Mouse (Mus musculus) urinary bladder, postnatal 36 days (tissue): Measurements from ENCODE around the gene Rusc2.
A peak's percentile ranks its signal among the peaks of the same experiment; 100 is the strongest.

Source experiments
- DNase-seq, 2 experiments: peaks; one replicate each; pipeline ENCODE4 v3.0.0; 2022; ENCODE audit warnings: low spot score in 2 of 2, mixed read lengths in 1 of 2

The Rusc2 gene

GRCm38 (mm10) chr4:43416071-43416490 lies 34.3 kb downstream of the Rusc2 start:
- DNase-seq, result no peak

DNA sequence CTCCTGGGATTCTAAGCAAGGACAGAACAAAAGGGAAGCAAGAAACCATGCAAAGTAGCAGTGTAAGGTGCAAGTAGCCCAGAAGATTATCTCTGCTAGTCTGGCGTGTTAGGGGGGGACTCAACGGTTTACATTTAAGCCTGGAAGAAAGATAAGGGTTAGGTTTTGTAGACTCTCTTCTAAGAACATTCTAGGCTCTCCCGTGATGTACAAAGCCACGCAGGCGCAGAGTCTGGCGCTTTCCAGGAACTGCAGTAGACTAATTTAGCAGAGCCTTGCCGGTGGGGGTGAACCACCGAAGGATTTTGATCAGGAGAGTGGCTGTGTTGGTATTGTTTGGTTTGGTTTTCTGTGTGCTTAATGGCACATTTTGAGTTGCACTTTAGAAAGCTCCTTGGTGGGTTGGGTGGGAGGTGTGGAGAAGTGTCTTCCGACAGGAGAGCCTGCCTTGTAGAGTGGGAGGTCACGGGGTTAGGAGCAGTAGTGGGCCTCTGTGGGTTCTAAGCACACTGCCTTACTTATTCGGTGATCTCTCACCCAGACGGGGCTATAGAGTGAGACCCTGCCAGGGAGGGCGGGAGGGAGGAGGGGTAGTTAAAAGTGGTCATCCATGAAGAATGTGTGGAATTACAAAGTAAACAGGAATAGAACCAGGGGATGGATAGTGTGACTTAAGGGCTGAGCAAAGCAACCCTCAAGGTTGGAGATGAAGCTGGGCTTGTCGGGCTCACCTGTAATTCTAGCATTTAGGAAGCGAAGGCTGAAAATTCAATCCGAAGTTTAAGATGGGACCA lies 35.7 kb downstream of the Rusc2 start:
- no peak for DNase-seq

- DNase-seq, result no peak
Observed at GRCm38 (mm10) chr4:43418450-43418849, 36.7 kb downstream of the Rusc2 start.

DNA sequence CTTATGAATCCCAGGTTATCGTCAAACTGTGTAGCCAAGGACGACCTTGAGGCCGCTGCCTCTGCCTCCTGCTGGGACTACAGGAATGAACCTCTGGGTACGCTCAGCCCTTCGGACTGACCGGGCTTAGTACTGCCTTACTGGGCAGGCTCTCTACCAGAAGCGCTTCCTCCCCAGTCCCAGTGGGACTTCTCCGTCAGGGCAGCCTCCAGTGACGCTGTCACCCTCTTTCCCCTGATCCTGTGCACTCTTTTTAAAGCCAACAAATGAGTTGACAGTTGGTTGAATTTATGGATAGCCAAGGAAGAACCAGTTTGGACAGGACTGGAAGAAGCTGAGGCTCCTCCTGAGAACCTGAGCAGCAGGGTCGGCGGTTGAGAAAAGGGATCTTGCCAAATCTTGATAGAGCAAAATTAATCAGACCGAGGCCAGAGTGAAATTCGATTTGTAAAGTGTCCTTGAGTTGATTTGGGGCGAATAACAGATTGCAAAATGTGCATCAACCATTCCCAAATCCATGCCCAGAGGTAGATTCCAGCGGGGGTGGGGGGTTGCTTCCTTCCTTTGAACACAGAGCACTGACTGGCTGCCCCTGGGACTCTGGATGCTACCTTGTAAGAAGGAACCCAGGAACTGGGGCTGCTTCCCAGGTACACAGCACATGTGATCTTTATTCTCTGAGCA lies 37.3 kb downstream of the Rusc2 start:
- DNase-seq, result no peak

GRCm38 (mm10) chr4:43419801-43420281 lies 38.1 kb downstream of the Rusc2 start:
- no peak for DNase-seq

DNA sequence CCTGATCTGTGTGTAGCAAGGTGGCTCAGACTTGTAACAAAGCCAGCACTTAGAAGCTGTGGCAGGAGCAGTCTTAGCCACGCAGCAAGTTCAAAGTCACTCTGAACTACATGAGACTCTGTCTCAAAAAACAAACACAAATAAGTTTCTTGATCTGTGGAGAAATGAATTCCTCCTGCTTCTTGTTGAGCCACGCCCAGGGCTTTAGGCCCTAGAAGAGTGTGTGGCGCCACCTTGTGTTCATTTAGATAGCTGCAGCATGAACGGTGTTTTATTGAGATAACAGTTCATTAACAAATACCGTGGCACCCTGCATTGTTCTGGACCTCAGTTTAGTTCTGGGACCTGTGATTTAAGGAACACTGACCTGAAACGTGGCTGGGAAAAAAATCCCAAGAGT lies 38.5 kb downstream of the Rusc2 start:
- DNase-seq, result peak; percentile 79 to 83

DNA sequence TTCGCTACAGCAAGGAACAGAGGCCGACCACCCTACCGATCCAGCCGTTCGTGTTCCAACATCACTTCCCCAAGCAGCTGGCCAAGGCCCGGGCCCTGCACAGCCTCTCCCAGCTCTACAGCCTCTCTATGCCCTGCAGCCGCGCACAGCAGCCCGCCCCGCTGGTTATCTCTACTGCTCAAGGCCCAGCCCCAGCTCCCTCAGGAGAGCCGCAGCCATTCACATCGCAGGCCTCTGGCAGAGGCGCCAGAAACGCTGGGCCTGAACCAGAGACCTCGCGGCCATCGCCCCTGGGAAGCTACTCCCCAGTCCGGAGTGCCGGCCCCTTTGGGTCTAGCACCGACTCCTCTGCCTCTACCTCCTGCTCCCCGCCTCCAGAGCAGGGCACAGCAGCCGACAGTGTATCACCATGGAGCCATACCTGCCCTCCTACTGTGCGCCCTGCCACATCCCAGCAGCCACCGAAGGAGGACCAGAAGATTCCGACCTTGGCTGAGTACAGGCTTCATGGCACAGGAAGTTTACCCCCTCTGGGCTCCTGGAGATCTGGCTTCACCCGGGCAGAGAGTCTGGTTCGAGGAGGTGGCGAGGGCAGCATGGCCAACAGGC lies 40.0 kb downstream of the Rusc2 start:
- DNase-seq, result no peak

GRCm38 (mm10) chr4:43423267-43423934 lies 41.6 kb downstream of the Rusc2 start:
- peak in 1 of 2 experiments; percentile 65 for DNase-seq

DNA sequence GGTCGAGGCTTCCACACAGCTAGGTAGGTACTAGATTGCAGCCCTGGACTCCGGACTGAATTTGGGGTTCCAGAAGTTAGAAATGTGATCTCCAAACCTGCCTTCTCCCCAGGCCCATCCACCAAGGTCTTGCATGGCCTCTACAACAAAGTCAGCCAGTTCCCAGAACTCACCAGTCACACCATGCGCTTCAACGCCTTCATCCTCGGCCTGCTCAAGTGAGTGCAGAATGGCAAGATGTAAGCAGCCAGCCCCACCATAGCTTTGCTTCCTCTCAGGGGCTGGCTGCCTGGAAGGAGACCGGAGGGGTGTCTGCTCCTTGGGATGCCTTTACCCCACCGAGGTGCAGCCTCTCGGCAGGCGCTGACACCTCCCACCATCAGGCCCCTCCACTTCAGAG lies 42.3 kb downstream of the Rusc2 start:
- DNase-seq, result no peak

DNA sequence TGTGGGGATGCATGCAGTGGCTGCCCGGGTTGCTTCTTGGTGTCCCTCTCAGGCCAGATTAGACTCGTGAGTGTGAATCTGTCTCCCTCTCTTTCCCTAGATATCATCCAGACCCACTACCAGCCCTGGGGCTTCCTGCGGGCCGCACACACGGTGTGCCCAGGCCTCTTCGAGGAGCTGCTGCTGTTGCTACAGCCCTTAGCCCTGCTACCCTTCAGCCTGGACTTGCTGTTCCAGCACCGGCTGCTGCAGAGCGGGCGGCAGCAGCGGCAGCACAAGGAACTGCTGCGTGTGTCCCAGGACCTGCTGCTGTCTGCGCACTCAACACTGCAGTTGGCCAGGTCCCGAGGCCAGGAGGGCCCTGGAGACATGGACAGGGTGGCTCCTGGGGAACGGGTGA lies 43.4 kb downstream of the Rusc2 start:
- no peak for DNase-seq

DNA sequence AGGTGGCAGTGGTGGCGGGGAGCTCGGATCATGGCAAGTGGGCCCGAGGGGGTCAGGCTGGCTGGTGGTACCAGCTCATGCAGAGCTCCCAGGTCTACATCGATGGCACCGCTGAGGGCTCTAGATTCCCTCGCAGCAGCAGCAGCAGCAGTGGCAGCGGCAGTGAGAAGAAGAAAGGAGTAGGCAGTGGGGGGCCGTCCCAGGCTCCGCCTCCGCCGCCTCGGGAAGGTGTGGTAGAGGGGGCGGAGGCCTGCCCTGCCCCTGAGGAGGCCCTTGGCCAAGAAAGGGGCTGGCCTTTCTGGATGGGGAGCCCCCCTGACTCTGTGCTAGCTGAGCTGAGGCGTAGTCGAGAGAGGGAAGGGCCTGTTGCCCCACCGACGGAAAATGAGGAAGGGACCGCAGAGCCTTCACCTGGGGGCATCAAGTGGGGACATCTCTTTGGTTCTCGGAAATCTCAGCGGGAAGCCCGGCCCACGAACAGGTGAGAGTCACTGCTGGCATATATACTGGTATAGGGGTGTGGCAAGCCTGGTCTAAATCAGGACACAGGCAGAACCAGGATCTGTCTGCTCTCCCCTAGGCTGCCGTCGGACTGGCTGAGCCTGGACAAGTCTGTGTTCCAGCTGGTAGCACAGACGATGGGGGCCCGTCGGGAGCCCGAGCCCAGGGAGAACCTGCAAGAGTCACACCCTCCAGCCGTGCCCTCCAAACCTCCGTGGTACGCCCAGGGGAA lies 44.0 kb downstream of the Rusc2 start:
- no peak for DNase-seq

GRCm38 (mm10) chr4:43426487-43426886 lies 44.7 kb downstream of the Rusc2 start:
- no peak for DNase-seq

- no peak for DNase-seq
Observed at GRCm38 (mm10) chr4:43427501-43428179, 45.9 kb downstream of the Rusc2 start.

DNA sequence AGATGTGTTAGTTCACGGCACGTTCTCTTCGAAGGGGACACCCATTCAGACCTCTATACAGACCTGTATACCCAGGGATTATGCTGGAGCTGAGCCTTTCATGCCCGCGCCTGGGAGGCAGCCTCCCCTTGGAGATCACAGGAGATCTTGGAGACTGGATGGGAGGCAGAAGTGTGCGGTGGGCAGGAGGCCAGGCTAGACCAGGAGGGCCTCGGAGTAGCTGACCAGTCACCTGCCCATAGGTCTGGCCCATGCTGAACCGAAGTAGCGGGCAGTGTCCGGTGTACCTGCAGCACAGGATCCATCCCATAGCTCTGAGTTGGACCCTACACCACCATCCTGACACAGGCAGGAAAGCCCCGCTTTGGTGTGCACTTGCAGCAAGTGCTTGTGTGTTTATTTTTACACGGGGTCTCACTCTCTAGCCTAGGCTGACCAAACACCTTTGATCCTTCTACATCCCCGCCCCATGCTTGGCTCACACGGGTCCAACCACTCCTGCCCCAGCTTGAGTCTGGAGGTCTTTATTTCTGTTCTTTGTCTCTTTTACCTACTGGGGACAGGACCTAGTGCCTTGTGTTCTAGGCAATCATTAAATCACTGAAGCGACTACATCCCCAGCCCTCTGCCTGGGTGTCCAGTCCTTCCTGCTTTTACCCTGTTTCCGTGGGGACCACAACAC lies 46.5 kb downstream of the Rusc2 start:
- DNase-seq, result no peak

DNA sequence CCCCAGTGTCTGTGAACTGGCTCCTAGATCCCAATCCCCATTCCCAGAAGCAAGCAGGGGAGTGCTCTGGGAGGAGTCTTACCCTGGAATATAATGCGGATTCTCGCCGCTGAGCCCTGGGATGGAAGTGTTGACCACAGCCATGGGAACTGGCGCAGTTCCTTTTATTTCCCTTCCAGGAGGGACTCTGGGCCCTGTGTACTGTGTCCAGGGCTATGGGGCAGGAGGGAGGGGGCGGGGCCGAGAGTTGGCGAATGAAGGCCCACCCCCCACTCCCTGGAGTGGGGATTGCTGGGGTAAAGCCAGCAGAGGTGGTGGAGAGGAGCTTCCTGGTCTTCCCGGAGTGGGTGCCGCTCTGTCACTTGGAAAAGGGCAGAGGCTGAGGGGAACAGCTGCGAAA lies 47.2 kb downstream of the Rusc2 start, which contains the start of gene Fam166b:
Fam166b (minus strand) TSS at position 189 of the 400 bp plus-strand sequence.
- no peak for DNase-seq

GRCm38 (mm10) chr4:43431690-43432089 lies 49.9 kb downstream of the Rusc2 start:
- peak; percentile 64 to 80 for DNase-seq

- DNase-seq, result no peak
Observed at GRCm38 (mm10) chr4:43432832-43433231, 51.1 kb downstream of the Rusc2 start.

- DNase-seq, result no peak
Observed at GRCm38 (mm10) chr4:43441639-43442038, 59.9 kb downstream of the Rusc2 start, which contains the start of gene Tesk1. Gene Tesk1 (plus strand): TSS chr4:43441939.

DNA sequence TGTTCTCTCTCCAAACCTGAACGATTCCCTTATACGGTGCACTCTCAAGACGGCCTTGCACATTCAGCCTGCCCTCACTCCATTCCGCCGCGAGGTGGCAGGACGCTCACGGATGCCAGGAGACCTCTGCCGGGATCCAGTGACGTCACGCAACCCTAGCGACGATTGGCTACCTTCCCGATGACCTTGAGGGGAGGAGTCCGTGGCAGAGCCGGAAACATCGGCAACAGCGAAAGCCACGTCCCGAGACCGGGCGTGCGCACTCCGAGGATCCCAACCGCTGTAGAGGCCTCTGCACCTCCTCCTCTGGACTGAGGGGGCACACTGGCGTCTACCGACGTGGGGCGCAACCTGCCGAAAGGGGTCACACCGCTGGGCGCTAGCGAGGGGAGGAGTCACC lies 60.3 kb downstream of the Rusc2 start:
- peak; percentile 99 to 100 for DNase-seq
